Mouse (Mus musculus): ENCODE data around the gene Gm29776.

The Gm29776 gene

DNA sequence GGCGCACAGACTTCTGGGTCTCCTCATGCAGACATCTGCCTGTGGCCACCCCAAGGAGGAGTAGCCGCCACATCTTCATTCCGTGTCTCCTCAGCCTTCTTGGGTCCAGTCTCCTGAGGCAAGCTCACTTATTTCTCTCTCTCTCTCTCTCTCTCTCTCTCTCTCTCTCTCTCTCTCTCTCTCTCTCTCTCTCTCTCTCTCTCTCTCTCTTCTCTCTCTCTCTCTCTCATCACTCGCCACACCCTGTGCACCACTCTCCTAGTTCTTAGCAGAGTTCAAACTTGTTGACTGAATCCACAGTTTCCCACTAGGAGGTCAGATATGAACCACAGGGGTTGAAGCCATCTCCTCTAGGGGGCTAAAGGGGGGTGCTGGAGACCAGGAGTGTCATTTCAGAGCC is at the start of gene Gm29776:
Gene Gm29776 (minus strand): TSS at position 101 of the 400 bp plus-strand sequence.
- no peak for DNase-seq (ENCODE audit: low read depth, low spot score)

DNA sequence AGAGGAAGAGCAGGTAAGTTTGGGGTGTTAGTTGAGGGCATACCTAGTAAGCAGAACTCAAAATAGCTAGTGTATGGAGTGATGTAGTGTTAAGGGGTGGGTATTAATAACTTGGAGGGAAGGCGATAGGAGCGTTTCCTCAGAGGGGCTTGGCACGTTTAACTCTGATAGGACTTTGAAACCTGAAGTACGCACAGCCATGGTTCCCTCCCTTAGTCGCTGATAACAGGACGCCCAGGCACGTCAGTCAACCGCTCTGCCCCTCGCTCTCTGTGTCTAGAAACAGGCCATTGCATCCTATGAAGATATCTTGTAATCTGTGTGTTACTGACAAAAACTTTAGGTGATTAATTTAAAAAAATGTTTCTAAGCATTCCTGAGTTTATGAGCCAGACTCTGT is 47.4 kb upstream of the Gm29776 start:
- no peak for DNase-seq (ENCODE audit: low read depth, low spot score)

DNA sequence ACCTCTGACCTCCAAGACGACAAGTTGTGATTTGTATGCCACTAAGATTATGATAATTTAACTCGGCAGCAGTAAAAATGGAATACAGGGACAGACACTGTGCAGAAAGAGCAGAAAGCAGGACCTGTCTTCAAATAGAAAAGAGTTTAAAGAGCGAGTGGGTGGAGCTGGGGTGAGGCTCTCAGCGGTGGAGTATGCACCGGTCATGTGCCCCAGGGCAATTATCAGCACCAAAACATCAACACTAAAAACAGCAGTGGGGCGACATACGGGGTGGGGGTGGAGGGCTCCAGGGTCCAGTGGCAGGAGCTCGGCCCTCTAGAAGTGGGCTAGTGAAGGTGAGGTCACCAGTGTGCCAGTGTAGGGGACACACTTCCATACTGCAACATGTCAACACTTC is 45.8 kb upstream of the Gm29776 start:
- DNase-seq (ENCODE audit: low read depth, low spot score) = no peak

DNA sequence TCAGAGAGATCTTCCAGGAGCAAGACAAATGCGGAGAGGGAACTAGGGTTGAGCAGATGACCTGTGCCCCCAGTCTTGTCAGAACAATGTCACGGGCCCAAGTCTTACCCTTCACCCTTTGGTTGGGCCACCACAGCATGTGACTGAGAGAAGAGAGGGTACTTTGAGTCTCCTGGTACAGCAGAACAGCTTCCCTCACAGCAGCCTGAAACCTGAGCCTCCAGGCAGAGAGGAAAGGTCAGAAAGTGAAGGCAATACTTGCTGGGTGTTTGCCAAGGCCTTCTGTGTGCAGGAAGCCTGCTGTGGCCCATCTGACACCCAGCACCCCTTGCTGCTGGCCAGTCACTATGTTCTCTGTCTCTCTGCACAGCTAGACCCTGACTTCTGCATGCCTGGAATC is 43.7 kb upstream of the Gm29776 start:
- DNase-seq (ENCODE audit: low read depth, low spot score) = no peak

DNA sequence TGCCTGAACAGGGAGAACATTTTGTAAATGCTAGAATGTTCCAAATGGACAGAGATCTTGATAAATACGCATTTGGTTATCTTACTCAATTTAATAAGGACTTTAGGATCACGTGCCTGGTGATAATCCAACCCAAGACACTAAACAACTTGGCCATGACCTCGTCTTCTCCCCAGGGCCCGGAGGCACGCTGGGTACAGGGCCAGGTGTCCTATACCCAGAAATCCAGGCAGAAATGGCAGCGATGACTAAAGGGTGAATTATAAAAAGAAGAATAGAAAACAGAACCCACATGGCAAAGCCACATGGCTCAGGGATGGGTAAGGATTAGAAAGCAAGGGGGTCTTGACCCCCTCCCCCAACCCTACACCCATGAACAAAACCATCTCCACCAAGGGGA is 43.1 kb upstream of the Gm29776 start:
- no peak for DNase-seq (ENCODE audit: low read depth, low spot score)

DNA sequence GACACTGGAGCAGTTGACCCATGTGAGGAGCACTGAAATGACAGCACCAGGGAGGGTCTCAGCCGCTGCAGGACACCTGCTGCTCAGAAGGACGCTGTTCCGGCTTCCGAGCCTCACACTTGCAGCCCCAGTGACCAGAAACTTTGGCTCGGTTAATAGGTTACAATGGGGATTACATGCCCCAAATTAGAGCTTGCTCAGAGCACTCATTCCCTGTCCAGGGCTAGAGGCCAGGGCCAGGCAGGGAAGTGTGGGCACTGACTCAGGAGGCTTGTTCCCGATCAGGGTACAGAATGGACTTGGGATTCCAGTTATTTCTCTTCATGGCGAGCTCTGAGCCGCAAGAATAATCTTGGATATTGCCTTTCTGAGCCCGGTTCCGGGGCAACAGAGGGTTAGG is 39.0 kb upstream of the Gm29776 start:
- DNase-seq (ENCODE audit: low read depth, low spot score) = no peak

DNA sequence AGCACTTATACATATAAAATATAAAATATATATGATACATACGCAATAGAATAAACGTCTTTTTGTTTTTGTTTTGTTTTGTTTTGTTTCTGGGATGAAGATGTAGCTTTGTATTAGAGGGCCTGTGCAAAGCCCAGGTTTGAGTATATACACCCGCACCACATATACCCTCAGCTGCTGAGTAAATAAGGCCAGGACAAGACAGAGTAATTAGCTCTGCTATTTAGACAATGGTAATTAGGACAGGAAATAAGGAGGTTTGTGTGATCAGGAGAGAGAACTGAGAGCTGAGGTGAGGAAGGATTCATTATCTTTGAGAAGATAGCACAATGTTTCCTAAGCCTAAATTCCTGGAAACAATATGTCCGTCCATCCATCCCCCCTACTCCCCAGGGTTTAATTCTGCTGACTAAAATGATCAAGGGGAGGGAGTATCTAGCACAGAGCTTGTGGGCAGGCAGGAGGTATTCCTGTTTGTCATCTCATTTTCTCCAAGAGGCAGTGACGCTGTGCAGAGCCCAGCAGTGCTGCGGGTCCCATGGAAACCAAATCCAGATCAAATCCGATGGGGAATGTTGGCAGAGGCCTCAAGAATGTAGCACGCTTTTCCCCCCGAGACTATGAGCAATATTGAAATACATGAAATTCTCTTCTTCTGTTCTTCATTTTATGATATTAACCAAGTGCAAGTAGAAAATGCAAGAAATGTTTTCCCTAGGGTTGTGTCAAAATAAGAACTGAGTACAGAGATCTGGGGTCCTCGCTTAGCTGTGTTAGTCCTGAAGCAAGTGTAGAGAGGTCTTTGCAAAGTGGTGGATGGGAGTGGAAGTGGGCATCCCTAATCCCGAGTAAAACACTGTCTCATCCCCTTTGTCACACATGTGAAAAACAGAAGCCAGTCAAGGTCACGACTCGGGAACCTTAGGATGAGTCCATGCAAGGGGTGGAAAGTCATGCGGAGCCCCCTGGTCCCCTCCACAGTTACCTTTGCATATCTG is 38.2 kb upstream of the Gm29776 start:
- DNase-seq (ENCODE audit: low read depth, low spot score) = no peak

DNA sequence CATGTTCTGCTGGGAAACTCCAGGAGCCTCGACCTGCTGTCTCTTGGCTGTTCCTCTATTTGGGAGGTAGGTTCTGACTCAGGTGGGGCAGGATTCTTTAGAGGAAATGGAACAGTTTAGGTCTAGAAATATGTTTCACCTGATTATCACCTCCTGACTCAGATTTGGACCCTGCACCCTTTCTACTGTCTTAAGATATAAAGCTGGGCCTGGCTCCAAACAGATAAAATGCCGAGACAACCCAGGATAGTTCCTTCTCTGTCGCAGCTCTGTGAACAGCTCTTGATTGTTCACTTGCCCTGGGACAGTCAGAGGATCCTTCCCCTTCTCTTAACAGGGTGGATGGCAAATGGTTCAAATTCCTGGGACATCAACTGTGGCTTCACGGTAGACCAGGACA is 36.6 kb upstream of the Gm29776 start:
- no peak for DNase-seq (ENCODE audit: low read depth, low spot score)

DNA sequence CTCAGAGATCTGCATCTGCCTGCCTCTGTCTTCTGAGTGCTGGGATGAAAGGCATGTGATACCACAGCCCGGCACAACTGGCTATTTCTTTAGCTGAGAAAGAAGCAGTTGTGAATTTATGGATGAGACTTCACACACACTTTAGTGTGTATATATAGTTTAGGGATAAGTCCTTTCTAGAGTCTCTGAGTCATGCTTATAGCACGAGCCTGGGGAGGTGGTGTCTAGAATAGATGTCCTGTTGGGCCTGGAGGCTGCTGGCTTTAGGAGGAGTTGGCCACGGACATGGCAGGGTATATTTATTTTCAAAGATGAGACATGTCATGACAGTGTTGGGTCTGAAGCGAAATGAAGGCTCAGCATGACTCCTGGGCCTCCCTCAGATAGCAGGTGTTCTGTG is 35.4 kb upstream of the Gm29776 start:
- DNase-seq (ENCODE audit: low read depth, low spot score) = no peak

DNA sequence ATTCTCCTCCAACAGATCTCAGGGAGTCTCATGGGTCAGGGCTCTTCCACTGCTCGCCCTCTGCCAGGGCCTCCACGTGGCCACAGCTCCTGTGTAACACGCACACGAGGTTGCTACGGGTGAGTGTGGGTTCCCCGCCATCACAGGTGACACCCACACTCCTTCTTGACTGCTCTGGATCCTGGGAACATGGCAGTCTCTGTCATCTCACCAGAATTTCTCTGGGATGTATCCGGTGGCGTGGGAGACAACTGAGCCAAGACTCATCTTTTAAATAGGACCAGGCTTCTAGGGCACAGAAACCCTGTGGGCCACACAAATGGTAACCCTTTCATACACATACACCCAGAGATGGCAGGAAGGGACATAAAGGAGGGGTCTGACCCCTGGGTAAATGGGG is 33.6 kb upstream of the Gm29776 start:
- DNase-seq (ENCODE audit: low read depth, low spot score) = no peak

DNA sequence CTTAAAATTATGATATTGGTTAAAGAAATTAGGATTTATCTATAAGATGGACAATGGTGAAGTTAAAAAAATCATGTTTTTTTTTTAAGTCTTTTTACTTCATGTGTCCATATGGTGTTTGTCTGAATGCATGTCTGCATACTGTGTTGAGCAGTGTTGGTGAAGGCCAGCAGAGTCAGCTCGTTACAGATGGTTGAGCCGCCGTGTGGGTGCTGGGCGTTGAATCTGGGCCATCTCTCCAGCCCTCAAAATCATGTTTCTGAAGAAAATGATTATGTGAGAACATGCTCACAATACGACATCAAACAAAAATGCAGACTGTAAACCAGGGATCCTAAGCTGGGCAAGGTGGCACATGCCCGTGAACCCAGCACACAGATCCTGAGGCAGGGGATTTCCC is 31.7 kb upstream of the Gm29776 start:
- DNase-seq (ENCODE audit: low read depth, low spot score) = no peak

DNA sequence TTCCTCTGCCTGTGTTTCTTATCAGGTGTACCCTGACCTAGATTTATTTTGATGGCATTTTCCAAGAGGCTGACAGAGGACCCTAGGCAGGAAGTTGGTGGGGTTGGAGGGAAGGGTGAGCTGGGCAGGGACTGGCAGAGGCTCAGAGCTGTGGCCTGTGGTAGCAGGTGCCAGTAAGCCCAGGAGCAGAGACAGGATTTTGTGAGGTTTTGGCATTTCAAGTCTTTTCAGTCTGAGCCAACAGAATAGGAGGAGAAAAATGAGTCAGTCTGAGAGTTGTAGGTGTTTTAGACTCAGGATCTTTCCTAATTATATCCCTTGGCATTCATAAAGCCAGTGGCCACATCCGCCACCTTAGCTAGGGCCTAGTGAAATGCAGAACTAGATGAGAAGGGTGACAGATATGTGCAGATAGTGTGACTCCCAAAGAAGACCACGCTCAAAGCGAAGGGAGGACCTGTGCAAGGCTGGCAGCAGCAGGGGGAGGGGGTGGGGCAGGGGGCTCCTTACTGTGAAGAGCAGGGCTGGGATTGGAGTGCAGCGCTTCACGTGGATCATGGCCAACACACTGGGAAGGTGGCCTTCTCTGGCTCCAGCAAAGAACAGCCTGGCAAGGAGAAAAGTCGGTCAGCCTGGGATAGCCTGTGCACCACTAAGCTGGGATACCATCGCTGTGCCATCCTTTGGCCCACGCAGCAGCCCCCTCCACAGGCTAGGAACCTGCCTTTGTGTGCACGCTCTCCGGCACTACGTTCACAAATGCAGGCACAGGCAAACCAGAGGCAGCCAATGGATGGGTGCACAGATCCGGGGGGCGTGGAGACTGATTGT is 30.4 kb upstream of the Gm29776 start:
- no peak for DNase-seq (ENCODE audit: low read depth, low spot score)

DNA sequence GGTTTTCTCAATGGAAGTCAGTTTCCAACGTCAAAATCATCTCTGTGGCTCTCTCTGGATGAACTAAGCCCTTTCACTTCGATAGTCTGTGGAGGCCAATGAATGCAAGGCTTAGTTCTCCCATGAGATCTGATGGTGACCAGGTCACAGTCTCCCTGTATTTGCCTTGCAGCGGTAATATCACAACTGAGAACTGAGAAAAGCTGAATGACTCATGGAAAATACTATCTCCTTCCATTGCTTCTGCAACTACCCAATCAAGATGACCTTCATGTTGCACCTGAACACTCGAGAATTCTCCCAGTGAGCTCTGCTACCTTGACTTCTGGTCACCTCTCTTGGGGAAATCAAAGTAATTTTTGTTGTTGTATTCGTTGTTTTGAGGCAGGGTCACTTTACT is 28.9 kb upstream of the Gm29776 start:
- no peak for DNase-seq (ENCODE audit: low read depth, low spot score)

DNA sequence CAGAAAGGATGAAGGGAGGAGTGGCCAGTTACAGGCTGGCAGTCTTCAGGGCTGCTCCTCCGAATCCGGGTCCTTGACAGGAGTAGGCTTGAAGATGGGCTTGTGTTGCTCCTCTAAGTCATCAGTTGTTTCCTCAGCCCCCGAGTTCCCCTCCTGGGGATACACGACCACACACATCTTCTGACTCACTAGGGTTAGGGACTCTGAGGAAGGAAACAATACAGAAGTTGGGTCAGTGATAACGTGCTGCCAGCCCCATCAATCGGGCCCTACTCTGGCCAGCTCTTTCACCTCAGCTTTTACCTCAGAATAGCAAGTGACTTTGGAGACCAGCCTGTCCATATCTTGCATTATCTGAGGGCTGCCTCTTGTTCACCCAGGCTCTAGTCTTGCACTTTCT is 25.4 kb upstream of the Gm29776 start:
- no peak for DNase-seq (ENCODE audit: low read depth, low spot score)

DNA sequence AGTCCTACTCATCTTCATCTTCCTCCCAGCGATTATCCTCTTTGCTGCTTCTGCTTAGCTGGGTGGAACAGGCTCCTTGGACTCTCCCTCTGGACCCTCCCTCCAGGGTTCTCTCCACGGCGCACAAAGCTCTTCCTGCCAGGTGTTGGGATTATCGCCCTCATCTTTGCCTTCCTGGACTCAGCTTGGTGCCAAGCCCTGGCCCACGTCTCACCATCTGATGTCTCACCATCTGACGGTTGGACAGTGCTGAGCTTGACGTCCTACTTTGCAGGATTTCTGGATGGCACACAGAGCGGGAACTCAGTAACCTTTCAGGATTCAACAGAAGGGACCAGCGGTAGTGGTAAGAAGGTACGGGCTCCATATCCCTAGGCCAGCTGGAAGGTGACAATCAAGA is 23.1 kb upstream of the Gm29776 start:
- DNase-seq (ENCODE audit: low read depth, low spot score) = no peak

DNA sequence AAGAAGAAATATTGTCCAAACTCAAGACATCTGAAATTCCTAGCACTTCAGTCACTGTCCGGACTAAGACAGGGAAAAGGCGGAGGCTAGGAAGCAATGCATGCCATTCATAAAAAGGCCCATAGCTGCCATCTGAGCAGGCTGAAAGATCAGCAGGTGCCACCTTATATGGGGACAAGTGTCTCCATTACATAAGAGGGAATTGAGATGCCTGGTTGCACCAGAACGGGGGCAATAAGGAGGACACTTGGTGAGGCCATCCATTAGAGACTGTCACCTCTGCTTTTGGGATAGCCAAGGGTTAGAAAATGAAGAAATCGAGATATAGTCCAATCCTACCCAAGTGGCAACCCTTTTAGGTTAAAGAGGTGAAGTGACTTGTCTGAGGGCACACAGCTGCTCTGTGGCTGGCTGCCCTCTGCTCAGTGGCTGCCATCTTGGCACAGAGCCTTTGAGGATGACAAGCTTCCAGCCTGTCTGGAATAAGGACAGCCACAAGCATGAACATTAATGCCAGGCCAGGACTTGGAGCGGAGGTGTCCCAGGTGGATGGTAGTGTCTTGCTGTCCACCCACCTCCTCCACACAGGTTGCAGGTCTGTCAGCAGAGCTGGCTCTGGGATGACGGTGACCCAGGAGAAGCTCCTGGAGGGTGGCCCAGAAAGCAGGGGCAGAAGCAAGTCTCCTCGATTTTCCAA is 22.2 kb upstream of the Gm29776 start:
- DNase-seq (ENCODE audit: low read depth, low spot score) = no peak

DNA sequence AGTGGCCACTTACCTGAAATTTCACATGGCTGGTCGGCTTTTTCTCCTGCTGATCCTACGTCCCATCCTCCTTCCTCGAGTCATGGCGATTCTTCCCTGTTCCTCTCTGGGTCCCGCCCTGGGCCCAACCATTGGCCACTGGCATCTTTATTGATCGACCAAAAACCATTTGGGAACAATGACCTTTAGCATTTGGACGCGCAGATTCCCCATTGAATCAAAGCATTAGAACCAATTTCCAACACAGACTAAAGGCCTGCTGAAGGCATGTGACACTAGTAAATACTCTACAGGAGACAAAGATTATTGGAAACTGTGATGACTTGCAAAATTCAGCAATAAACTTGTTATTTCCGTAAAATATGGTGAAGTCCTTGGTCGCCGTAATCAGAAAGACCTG is 21.4 kb upstream of the Gm29776 start:
- DNase-seq (ENCODE audit: low read depth, low spot score) = no peak

DNA sequence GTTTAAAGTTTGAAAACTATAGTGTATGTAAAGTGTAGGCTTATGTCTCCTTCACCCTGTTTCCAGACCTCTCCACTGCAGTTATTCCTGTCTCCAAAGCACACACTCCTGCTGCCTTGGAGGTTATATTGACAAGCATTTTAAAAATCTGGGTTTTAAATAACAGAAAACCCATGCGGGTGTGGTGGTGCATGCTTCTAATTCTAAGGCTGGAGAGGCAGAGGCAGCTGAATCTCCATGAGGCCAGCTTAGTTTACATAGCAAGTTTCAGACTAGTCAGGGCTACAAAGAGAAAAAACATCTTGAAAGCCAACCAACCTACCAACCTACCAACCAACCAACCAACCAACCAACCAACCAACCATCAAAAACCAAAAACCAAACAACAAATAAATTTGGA is 16.8 kb upstream of the Gm29776 start:
- DNase-seq (ENCODE audit: low read depth, low spot score) = no peak

DNA sequence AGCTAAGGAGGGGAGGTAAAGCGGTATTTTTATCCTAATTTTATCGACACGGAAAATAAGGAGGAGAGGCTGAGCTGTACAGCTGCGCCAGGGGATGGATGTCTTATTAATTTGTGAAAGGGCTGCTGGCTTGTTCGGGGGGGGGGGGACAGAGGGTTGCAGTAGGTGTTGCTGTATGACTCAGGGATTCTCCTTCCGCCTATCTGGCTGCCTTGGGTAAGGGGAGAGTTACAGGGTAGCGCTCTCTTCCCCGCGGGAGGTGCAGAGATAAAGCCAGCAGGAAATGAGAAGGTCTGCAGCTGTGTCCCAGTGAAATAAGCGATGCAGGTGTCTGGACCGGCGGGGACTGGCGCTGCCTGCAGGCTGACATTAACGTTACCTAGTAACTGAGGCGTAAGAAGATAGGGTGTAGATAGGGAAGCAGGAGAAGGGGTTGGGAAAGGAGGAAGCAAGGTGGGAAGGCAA is 16.0 kb upstream of the Gm29776 start:
- no peak for DNase-seq (ENCODE audit: low read depth, low spot score)

DNA sequence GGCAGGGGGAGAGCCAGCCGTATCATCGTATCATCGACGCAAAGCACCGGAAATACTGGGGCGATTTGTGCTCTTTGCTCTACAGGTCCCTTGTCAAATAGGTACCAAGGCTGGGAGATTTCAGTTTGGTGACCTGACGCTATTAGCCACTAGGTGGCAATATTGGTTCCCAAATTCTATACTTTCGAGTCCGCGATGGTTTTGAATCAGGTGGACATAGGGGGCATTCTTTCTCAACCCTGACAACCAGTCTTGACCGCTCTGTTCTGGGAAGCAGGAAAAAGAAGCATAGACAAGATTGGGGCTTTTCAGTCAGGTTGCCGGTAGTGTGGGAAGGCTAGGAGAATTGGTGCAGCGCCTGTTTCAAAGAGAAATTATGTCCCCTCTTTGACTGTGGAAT is 15.5 kb upstream of the Gm29776 start:
- DNase-seq (ENCODE audit: low read depth, low spot score) = peak; percentile 84

DNA sequence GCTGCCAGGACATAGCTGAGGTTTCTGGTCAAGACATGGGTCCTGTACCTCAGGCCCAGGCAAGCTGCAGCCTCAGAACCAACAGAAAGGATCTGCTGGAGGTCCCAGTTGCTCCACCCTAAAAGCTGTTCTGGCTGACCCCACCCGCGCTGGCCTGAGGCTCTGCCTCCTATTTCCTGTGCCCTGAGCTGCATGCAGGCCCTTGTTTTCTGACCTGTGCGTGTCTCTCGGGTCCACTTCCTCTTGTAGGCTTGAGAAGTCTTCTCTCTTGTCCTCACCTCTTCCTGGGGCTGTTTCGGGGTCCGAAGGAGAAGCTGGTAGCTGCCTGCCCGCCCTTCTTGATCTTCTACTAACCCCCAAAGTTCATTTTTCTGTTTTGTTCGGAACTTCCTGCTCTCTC is 14.2 kb upstream of the Gm29776 start:
- DNase-seq (ENCODE audit: low read depth, low spot score) = no peak

DNA sequence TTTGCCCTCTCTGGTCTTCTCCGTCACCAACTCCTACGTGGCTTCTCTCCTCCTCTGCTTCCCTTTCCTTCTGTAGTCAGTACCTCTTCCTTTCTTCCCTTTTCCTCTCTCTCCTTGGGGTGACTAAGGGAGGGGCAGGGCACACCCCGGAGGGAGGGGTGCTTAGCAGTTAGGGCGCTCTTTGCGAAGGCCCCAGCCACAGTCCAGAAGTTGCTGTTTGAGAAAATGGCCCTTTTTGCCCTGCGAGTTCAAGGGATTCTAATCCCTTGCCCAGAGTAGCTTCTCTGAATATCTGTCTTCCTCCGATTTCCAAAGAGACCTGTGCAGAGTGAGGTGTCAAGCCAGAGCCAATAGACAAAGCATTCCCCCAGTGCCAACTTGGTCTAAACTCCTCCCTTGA is 13.4 kb upstream of the Gm29776 start, which contains the start of gene Cebpe:
Gene Cebpe (minus strand): TSS at position 101 of the 400 bp plus-strand sequence.
- DNase-seq (ENCODE audit: low read depth, low spot score) = no peak
